Mouse (Mus musculus) left cerebral cortex, postnatal 14 days (tissue): ENCODE data around the gene Gpr142. TPM values are rescaled to one million over a fixed set of nuclear protein-coding genes. Genes with fewer than 3 reads are reported as not detected.

Experiments used
- DNase-seq, 2 experiments: peaks; one replicate each; pipeline ENCODE4 v3.0.0; 2021 to 2022; ENCODE audit warnings: low spot score in 2 of 2, mixed read lengths in 1 of 2
- intact Hi-C: fragments of 180-260 bp; cut with DNase I; formaldehyde crosslinking; loops from one replicate; pipeline ENCODE4 v1.15.1; 2025
- total RNA-seq, 2 experiments: library from RNA; stranded (reverse); gene quantifications; 2 replicates each; pipeline ENCODE4 v1.2.3; 2021

Gpr142 gene
- total RNA-seq, 2 experiments from 2014 or later, result not detected

GRCm38 (mm10) chr11:114795848-114796322 lies 2.8 kb upstream of the Gpr142 start, which contains the start of gene Btbd17:
Btbd17 (minus strand) TSS chr11:114795945.
- intact Hi-C loops, result loop anchor here (5.0 kb wide), 1 partner anchor 116 kb away; no protein-coding TSS in a partner anchor
- DNase-seq, result peak; percentile 58 to 77

GRCm38 (mm10) chr11:114797176-114797575 lies 1.5 kb upstream of the Gpr142 start:
- intact Hi-C loops, result loop anchor here (5.0 kb wide), 1 partner anchor 115 kb away; no protein-coding TSS in a partner anchor
- no peak for DNase-seq

- DNase-seq, result no peak
- intact Hi-C loops, result loop anchor here (5.0 kb wide), 1 partner anchor 114 kb away; no protein-coding TSS in a partner anchor
Observed at GRCm38 (mm10) chr11:114797981-114798380, 743 bp upstream of the Gpr142 start.

GRCm38 (mm10) chr11:114801906-114802305 lies 3.2 kb downstream of the Gpr142 start:
- no peak for DNase-seq
- intact Hi-C loops, result no loop called here

- no peak for DNase-seq
- intact Hi-C loops, result no loop called here
Observed at GRCm38 (mm10) chr11:114802540-114803267, 4.0 kb downstream of the Gpr142 start.

- DNase-seq, result no peak
- intact Hi-C loops, result no loop called here
Observed at GRCm38 (mm10) chr11:114803990-114804389, 5.3 kb downstream of the Gpr142 start.

- intact Hi-C loops, result no loop called here
- no peak for DNase-seq
Observed at GRCm38 (mm10) chr11:114807025-114807424, 8.3 kb downstream of the Gpr142 start.

GRCm38 (mm10) chr11:114807686-114808427 lies 9.1 kb downstream of the Gpr142 start:
- intact Hi-C loops, result no loop called here
- DNase-seq, result no peak

- no peak for DNase-seq
- intact Hi-C loops, result no loop called here
Observed at GRCm38 (mm10) chr11:114809371-114809770, 10.6 kb downstream of the Gpr142 start.

GRCm38 (mm10) chr11:114810344-114810743 lies 11.6 kb downstream of the Gpr142 start:
- no peak for DNase-seq
- intact Hi-C loops, result no loop called here

GRCm38 (mm10) chr11:114812731-114813240 lies 14.1 kb downstream of the Gpr142 start:
- intact Hi-C loops, result loop anchor here (1.0 kb wide), 2 partner anchors 65 to 100 kb away; no protein-coding TSS in a partner anchor
- DNase-seq, result peak; percentile 85 to 92

GRCm38 (mm10) chr11:114814873-114815592 lies 16.3 kb downstream of the Gpr142 start:
- DNase-seq, result no peak
- intact Hi-C loops, result no loop called here

GRCm38 (mm10) chr11:114816934-114817333 lies 18.2 kb downstream of the Gpr142 start:
- DNase-seq, result no peak
- intact Hi-C loops, result no loop called here

- no peak for DNase-seq
- intact Hi-C loops, result no loop called here
Observed at GRCm38 (mm10) chr11:114818185-114818584, 19.5 kb downstream of the Gpr142 start.

GRCm38 (mm10) chr11:114819110-114819509 lies 20.4 kb downstream of the Gpr142 start:
- intact Hi-C loops, result no loop called here

GRCm38 (mm10) chr11:114820444-114820843 lies 21.7 kb downstream of the Gpr142 start:
- intact Hi-C loops, result no loop called here
- no peak for DNase-seq

More at GRCm38 (mm10) chr11:114819110-114819509, 20.4 kb downstream of the Gpr142 start:
- DNase-seq, result no peak

- no peak for DNase-seq
Observed at GRCm38 (mm10) chr11:114821325-114821724, 22.6 kb downstream of the Gpr142 start.

GRCm38 (mm10) chr11:114822727-114823126 lies 24.0 kb downstream of the Gpr142 start:
- DNase-seq, result peak; percentile 85 to 94
- intact Hi-C loops, result no loop called here

More at GRCm38 (mm10) chr11:114821325-114821724, 22.6 kb downstream of the Gpr142 start:
- intact Hi-C loops, result no loop called here

- intact Hi-C loops, result no loop called here
- no peak for DNase-seq
Observed at GRCm38 (mm10) chr11:114823199-114823725, 24.5 kb downstream of the Gpr142 start.
